In the genomic region with DNA sequence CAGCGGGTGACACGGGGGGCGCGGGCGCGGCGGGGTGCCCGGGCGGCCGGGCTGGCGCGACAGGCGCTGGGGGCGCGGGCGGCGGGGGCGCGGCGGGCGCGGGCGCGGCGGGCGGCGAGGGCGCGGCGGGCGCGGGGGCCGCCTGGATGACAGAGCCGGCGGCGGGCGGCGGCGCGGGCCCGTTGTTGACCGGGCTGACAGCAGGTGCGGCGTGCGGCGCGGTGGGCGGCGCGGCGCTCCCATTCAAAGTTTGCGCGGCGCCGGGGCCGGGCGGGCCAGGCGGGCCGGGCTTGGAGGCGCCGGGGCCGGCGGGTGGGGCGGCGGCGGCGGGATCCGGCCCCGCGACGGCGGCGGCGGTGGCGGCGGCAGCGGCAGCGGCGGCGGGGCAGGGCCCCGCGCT, we compare ENCODE assay signal across 8 mouse cellular contexts. TPM values are rescaled to one million over a fixed set of nuclear protein-coding genes. Genes with fewer than 3 reads are reported as not detected.
DNase-seq lines count a peak whose midpoint lies in the region; ATAC-seq and TF ChIP-seq lines count a peak whose summit lies in the region.

No protein-coding gene starts in this region.

- WGBS in spleen, adult 2 months, result 22% methylated on average over 48 of the region's 82 CpGs
- 2% methylated on average over 15 of the region's 82 CpGs for WGBS in heart, postnatal 0 days
- WGBS in liver, embryonic 11.5 days, result 0% methylated on average over 2 of the region's 82 CpGs

- peak; percentile 54 for DNase-seq in cerebellum, adult 9-10 months
- peak in 1 of 2 experiments; percentile 18 for DNase-seq in spleen, adult 2 months (ENCODE audit: low read depth in 1 of 2, low spot score in 2 of 2)
- DNase-seq in spleen, adult 12 weeks (ENCODE audit: low spot score), result no peak
- no peak for DNase-seq in heart, postnatal 0 days (ENCODE audit: low spot score)
- DNase-seq in liver, embryonic 11.5 days (ENCODE audit: low spot score), result no peak
- peak; percentile 34 for DNase-seq in right cerebral cortex, postnatal 4 days

- H3K27me3 ChIP-seq in spleen, adult 2 months (ENCODE audit: control insufficient read depth, insufficient read depth, low read length), result peaks cover 7% of the 10 kb centered on the region
- H3K27me3 ChIP-seq in heart, postnatal 0 days (ENCODE audit: control insufficient read depth, insufficient read depth, low read length), result no peaks in the 10 kb centered on the region
- no peaks in the 10 kb centered on the region for H3K27me3 ChIP-seq in liver, embryonic 11.5 days (replicated peaks; ENCODE audit: control insufficient read depth, insufficient read depth, low read length)

- TF ChIP-seq EP300 in heart, postnatal 0 days (IDR thresholded peaks at IDR 0.05; ENCODE audit: low read depth), result no peak

- H3K9me3 ChIP-seq in heart, postnatal 0 days (replicated peaks; ENCODE audit: control insufficient read depth, low read length), result no peaks in the 10 kb centered on the region
- no peaks in the 10 kb centered on the region for H3K9me3 ChIP-seq in liver, embryonic 11.5 days (ENCODE audit: control insufficient read depth, low read length)

- H3K36me3 ChIP-seq in spleen, adult 2 months (ENCODE audit: control insufficient read depth, insufficient read depth, low read length), result no peaks in the 10 kb centered on the region
- H3K36me3 ChIP-seq in heart, postnatal 0 days (replicated peaks; ENCODE audit: control insufficient read depth, insufficient read depth, low read length), result no peaks in the 10 kb centered on the region
- no peaks in the 10 kb centered on the region for H3K36me3 ChIP-seq in liver, embryonic 11.5 days (ENCODE audit: control insufficient read depth, insufficient read depth, low read length)

- peak overlapping the region; percentile 99; the same call in 1 of the 2 replicates for H3K4me3 ChIP-seq in spleen, adult 2 months (ENCODE audit: extremely low read depth, insufficient read depth, insufficient read length)
- H3K4me3 ChIP-seq in heart, postnatal 0 days (ENCODE audit: low read depth, low read length), result peak overlapping the region; percentile 66
- H3K4me3 ChIP-seq in liver, embryonic 11.5 days (ENCODE audit: low read depth, low read length), result peak overlapping the region; percentile 91

- peaks cover 12% of the 10 kb centered on the region for H3K4me1 ChIP-seq in spleen, adult 2 months (ENCODE audit: control insufficient read depth, insufficient read depth, insufficient read length)
- H3K4me1 ChIP-seq in heart, postnatal 0 days (ENCODE audit: control insufficient read depth, insufficient read depth), result peaks cover 54% of the 10 kb centered on the region
- H3K4me1 ChIP-seq in liver, embryonic 11.5 days (replicated peaks; ENCODE audit: control insufficient read depth, insufficient read depth, low read length), result peaks cover 31% of the 10 kb centered on the region

- TF ChIP-seq CTCF in spleen, adult 2 months (IDR thresholded peaks at IDR 0.05; ENCODE audit: extremely low read depth, insufficient read depth, insufficient read length, insufficient replicate concordance), result no peak
- TF ChIP-seq CTCF in heart, postnatal 0 days (IDR thresholded peaks at IDR 0.05; ENCODE audit: low read depth), result no peak

- peak overlapping the region; percentile 97 for H3K4me2 ChIP-seq in heart, postnatal 0 days (ENCODE audit: low read depth, low read length)
- H3K4me2 ChIP-seq in liver, embryonic 11.5 days, result peak overlapping the region; percentile 100; the same call in 1 of the 2 replicates

- H3K27ac ChIP-seq in spleen, adult 2 months (ENCODE audit: insufficient read depth, low read length), result no peak overlapping the region
- peak overlapping the region; percentile 97 for H3K27ac ChIP-seq in heart, postnatal 0 days (ENCODE audit: low read depth)
- H3K27ac ChIP-seq in liver, embryonic 11.5 days (ENCODE audit: low read depth, low read length), result peak overlapping the region; percentile 85

- TF ChIP-seq POLR2A in spleen, adult 2 months (IDR thresholded peaks at IDR 0.05; ENCODE audit: low read depth, low read length), result no peak

- ATAC-seq in cerebellum, adult (ENCODE audit: insufficient number of reproducible peaks, low FRiP score, low TSS enrichment), result no peak
- ATAC-seq in heart, postnatal 0 days (ENCODE audit: insufficient read depth, low read depth), result no peak
- ATAC-seq in liver, embryonic 11.5 days (replicated peaks; ENCODE audit: low FRiP score), result no peak
- no peak for ATAC-seq in frontal cortex, adult (ENCODE audit: low TSS enrichment)

- peak overlapping the region; percentile 86 for H3K9ac ChIP-seq in heart, postnatal 0 days (replicated peaks; ENCODE audit: low read depth, low read length)
- H3K9ac ChIP-seq in liver, embryonic 11.5 days (ENCODE audit: low read depth, low read length), result peak overlapping the region; percentile 95

RNA-seq across cellular contexts. Expression of a gene that starts 0.6 kb away (rescaled TPM):
- 13.0 and 14.5 TPM in 2 replicates for polyA plus RNA-seq in spleen, adult 2 months (2012; rRNA removed)
- 4.4 and 5.9 TPM in 2 replicates for total RNA-seq in heart, postnatal 0 days (2014; rRNA removed; ENCODE audit: low replicate concordance)
- polyA plus RNA-seq in heart, postnatal 0 days (2015; fragmentation: Nextera tagmentation; extraction: Ambion mirVana), result 1.8 TPM in 2 replicates
- 4.2 and 4.9 TPM in 2 replicates for polyA plus RNA-seq in liver, embryonic 11.5 days (2014; fragmentation: Nextera tagmentation; extraction: Ambion mirVana)

RNA-seq across cellular contexts. Expression of a gene that starts 48.9 kb away (rescaled TPM):
- polyA plus RNA-seq in spleen, adult 2 months (2012; rRNA removed), result 17.9 and 25.8 TPM in 2 replicates
- total RNA-seq in heart, postnatal 0 days (2014; rRNA removed; ENCODE audit: low replicate concordance), result 32.5 and 36.0 TPM in 2 replicates
- polyA plus RNA-seq in heart, postnatal 0 days (2015; fragmentation: Nextera tagmentation; extraction: Ambion mirVana), result 5.7 and 6.1 TPM in 2 replicates
- polyA plus RNA-seq in liver, embryonic 11.5 days (2014; fragmentation: Nextera tagmentation; extraction: Ambion mirVana), result 2.7 and 3.0 TPM in 2 replicates

Comparison
In these comparisons a context has a peak if more than half of its experiments do, and no peak if none do; other contexts are left out.
1. DNase-seq: peak in cerebellum, adult 9-10 months (single experiment) and right cerebral cortex, postnatal 4 days (single experiment); none in spleen, adult 12 weeks (single experiment), heart, postnatal 0 days (single experiment) and liver, embryonic 11.5 days (single experiment).
2. Peak in every context shown above with its lines, with median percentiles within 50 percentile points of each other: H3K4me3 ChIP-seq.